Mouse (Mus musculus): ENCODE measurements around the gene Tmed8.

GRCm38 (mm10) chr12:87229633-87230032 is 29.4 kb upstream of the Tmed8 start:
- TF ChIP-seq CTCF (IDR thresholded peaks at IDR 0.05; ENCODE audit: low read depth, low read length) = no peak
- no peak for TF ChIP-seq POLR2A (IDR thresholded peaks at IDR 0.05; ENCODE audit: borderline replicate concordance, low read depth, low read length)
